ENCODE assay signal across 29 mouse cellular contexts in the genomic region with DNA sequence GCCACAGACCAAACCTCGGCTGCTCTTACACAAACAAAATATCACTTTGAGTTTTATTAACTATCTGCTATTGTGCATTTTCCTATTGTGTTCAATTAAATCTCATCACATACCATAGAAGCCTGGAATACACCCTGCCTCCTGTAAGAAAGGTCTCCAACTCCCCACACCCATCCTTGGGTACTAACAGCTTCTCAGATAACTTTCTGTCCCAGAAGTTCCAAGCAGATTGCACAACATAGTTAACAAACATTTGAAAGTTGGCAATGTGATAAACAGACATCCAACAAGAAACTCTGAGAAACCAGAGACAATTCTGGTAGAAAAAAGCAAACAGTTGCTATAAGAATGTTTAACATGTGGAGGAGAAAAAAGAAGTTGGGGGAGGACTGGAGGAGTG. TPM values are rescaled to one million over a fixed set of nuclear protein-coding genes. Genes with fewer than 3 reads are reported as not detected.
A peak's percentile ranks its signal among the peaks of the same experiment; 100 is the strongest.
DNase-seq lines count a peak whose midpoint lies in the region; ATAC-seq and TF ChIP-seq lines count a peak whose summit lies in the region.
"Had no signal": no experiment of that assay in that cellular context is flagged by ENCODE, and none has a peak within 500 bp of the region (broad histone marks: within the 10 kb centered on the region; RNA-seq: fewer than 3 reads in every experiment).

No protein-coding gene starts in this region.

- H3K4me2 ChIP-seq in liver, embryonic 13.5 days = no peak overlapping the region
- H3K4me2 ChIP-seq in liver, embryonic 12.5 days = no peak overlapping the region
- H3K4me2 ChIP-seq: embryonic facial prominence, embryonic 15.5 days; forebrain, embryonic 15.5 days; heart, embryonic 15.5 days; hindbrain, embryonic 13.5 days had no signal

- TF ChIP-seq EP300 in MEL (IDR thresholded peaks at IDR 0.05; ENCODE audit: low read depth in 1 of 2, low read length in 2 of 2) = peak in 1 of 2 experiments; percentile 73; a peak in 1 of 4 replicates

- H3K27ac ChIP-seq in liver, embryonic 13.5 days = no peak overlapping the region; the same call in 1 of the 2 replicates
- H3K27ac ChIP-seq in liver, embryonic 12.5 days = no peak overlapping the region
- no peak overlapping the region for H3K27ac ChIP-seq in MEL (ENCODE audit: control insufficient read depth, low read depth, low read length)
- H3K27ac ChIP-seq: embryonic facial prominence, embryonic 15.5 days; forebrain, embryonic 10.5 days; forebrain, embryonic 15.5 days; heart, embryonic 10.5 days; heart, embryonic 15.5 days; hindbrain, embryonic 13.5 days; hindbrain, postnatal 0 days had no signal

- 68% methylated on average over 1 of the region's 1 CpGs for WGBS in liver, embryonic 13.5 days (ENCODE audit: insufficient replicate concordance)
- 81% methylated on average over 1 of the region's 1 CpGs for WGBS in liver, embryonic 12.5 days (ENCODE audit: insufficient replicate concordance)

- DNase-seq in gastrocnemius, adult 18-20 months (ENCODE audit: low spot score) = peak; percentile 43
- DNase-seq in gastrocnemius, postnatal 4 days (ENCODE audit: low spot score in 2 of 2) = no peak
- no peak for DNase-seq in liver, embryonic 13.5 days
- no peak for DNase-seq in MEL (ENCODE audit: low read depth, low spot score)
- no peak for DNase-seq in adrenal gland, postnatal 10 days
- DNase-seq: adrenal gland, postnatal 25 days; B cell, adult 2 months; cerebellum, adult 2 months; cerebellum, postnatal 10 days; embryo, embryonic 11 days; gastrocnemius, postnatal 25 days; heart, postnatal 14 days had no signal

- H3K27me3 ChIP-seq in liver, embryonic 13.5 days = no peaks in the 10 kb centered on the region
- H3K27me3 ChIP-seq in liver, embryonic 12.5 days (replicated peaks) = no peaks in the 10 kb centered on the region
- no peaks in the 10 kb centered on the region for H3K27me3 ChIP-seq in MEL (ENCODE audit: control insufficient read depth in 1 of 2, insufficient read depth in 2 of 2, low read length in 2 of 2)
- H3K27me3 ChIP-seq: embryonic facial prominence, embryonic 15.5 days; forebrain, embryonic 15.5 days; heart, embryonic 15.5 days; hindbrain, embryonic 13.5 days had no signal

- no peak for TF ChIP-seq POLR2A in MEL (IDR thresholded peaks at IDR 0.05; ENCODE audit: control insufficient read depth in 1 of 2, insufficient read depth in 1 of 2, low read depth in 1 of 2, low read length in 2 of 2, poor library complexity in 1 of 2)

- H3K36me3 ChIP-seq in liver, embryonic 13.5 days = no peaks in the 10 kb centered on the region
- H3K36me3 ChIP-seq in liver, embryonic 12.5 days = no peaks in the 10 kb centered on the region
- H3K36me3 ChIP-seq in MEL (ENCODE audit: control insufficient read depth in 1 of 2, insufficient read depth in 2 of 2, low read length in 2 of 2) = peaks cover 0 to 24% of the 10 kb centered on the region in 2 experiments; a peak in 2 of 4 replicates
- H3K36me3 ChIP-seq: embryonic facial prominence, embryonic 15.5 days; forebrain, embryonic 10.5 days; forebrain, embryonic 15.5 days; G1E; heart, embryonic 10.5 days; heart, embryonic 15.5 days; hindbrain, embryonic 13.5 days had no signal

- ATAC-seq in liver, embryonic 13.5 days (ENCODE audit: low read depth) = peak; percentile 57; the same call in 1 of the 2 replicates
- ATAC-seq in liver, embryonic 12.5 days = no peak
- ATAC-seq in megakaryocyte-erythroid progenitor cell, adult 5-6 weeks (replicated peaks; ENCODE audit: low FRiP score, low TSS enrichment, poor library complexity, severe bottlenecking) = peak; percentile 48
- ATAC-seq: CD4-positive, CD25-positive, alpha-beta regulatory T cell, adult 4 months; forebrain, embryonic 15.5 days; hindbrain, postnatal 0 days had no signal

- H3K9me3 ChIP-seq in liver, embryonic 13.5 days (replicated peaks) = no peaks in the 10 kb centered on the region
- H3K9me3 ChIP-seq in liver, embryonic 12.5 days (replicated peaks) = no peaks in the 10 kb centered on the region
- no peaks in the 10 kb centered on the region for H3K9me3 ChIP-seq in MEL (replicated peaks; ENCODE audit: insufficient read depth, low read length)
- H3K9me3 ChIP-seq: embryonic facial prominence, embryonic 15.5 days; forebrain, embryonic 10.5 days; forebrain, embryonic 15.5 days; G1E; heart, embryonic 10.5 days; heart, embryonic 15.5 days; hindbrain, embryonic 13.5 days had no signal

- TF ChIP-seq CTCF in MEL (IDR thresholded peaks at IDR 0.05 in 2 of 3, conservative IDR thresholded peaks at IDR 0.05 in 1 of 3; ENCODE audit: control insufficient read depth in 1 of 3, insufficient read depth in 1 of 3, low read depth in 2 of 3, low read length in 3 of 3, poor library complexity in 1 of 3, severe bottlenecking in 1 of 3) = no peak

- no peaks in the 10 kb centered on the region for H3K79me2 ChIP-seq in MEL (ENCODE audit: control insufficient read depth, insufficient read depth, low read length, poor library complexity)

- H3K4me1 ChIP-seq in liver, embryonic 13.5 days (replicated peaks) = peaks cover 14% of the 10 kb centered on the region
- peaks cover 15% of the 10 kb centered on the region; the same call in 1 of the 2 replicates for H3K4me1 ChIP-seq in liver, embryonic 12.5 days
- peaks cover 17 to 20% of the 10 kb centered on the region in 2 experiments for H3K4me1 ChIP-seq in MEL (ENCODE audit: control insufficient read depth in 1 of 2, insufficient read depth in 2 of 2, low read length in 2 of 2)
- H3K4me1 ChIP-seq: embryonic facial prominence, embryonic 15.5 days; forebrain, embryonic 10.5 days; forebrain, embryonic 15.5 days; heart, embryonic 10.5 days; heart, embryonic 15.5 days; hindbrain, embryonic 13.5 days had no signal

- no peak overlapping the region for H3K9ac ChIP-seq in liver, embryonic 13.5 days
- H3K9ac ChIP-seq in liver, embryonic 12.5 days = no peak overlapping the region
- H3K9ac ChIP-seq in MEL (ENCODE audit: control insufficient read depth, low read depth, low read length, poor library complexity, severe bottlenecking) = no peak overlapping the region
- H3K9ac ChIP-seq: embryonic facial prominence, embryonic 15.5 days; forebrain, embryonic 15.5 days; heart, embryonic 15.5 days; hindbrain, embryonic 13.5 days had no signal

- H3K4me3 ChIP-seq in liver, embryonic 13.5 days (replicated peaks) = no peak overlapping the region
- no peak overlapping the region for H3K4me3 ChIP-seq in liver, embryonic 12.5 days
- H3K4me3 ChIP-seq in MEL (ENCODE audit: control insufficient read depth in 1 of 2, insufficient read depth in 1 of 2, low read depth in 2 of 2, low read length in 2 of 2) = no peak overlapping the region; a peak in 1 of 4 replicates
- H3K4me3 ChIP-seq: embryonic facial prominence, embryonic 15.5 days; erythroblast, embryonic 14.5 days; forebrain, embryonic 10.5 days; forebrain, embryonic 15.5 days; heart, embryonic 10.5 days; heart, embryonic 15.5 days; hindbrain, embryonic 13.5 days had no signal

- TF ChIP-seq RAD21 in MEL (IDR thresholded peaks at IDR 0.05; ENCODE audit: low read depth, low read length) = no peak

TF ChIP-seq in MEL, 35 proteins besides CTCF, POLR2A, EP300 and RAD21:
- TF ChIP-seq KAT2A (conservative IDR thresholded peaks at IDR 0.05; ENCODE audit: low read depth, low read length) = no peak
- peak; percentile 37; the same call in 1 of the 2 replicates for TF ChIP-seq TCF12 (IDR thresholded peaks at IDR 0.05; ENCODE audit: low read depth, low read length)
TF ChIP-seq in MEL: peak in this region for 1.

RNA-seq across cellular contexts. Expression of a gene that starts 0.7 kb away (rescaled TPM):
- under 1 TPM in 1 of 2 experiments, not detected in 1; 0.23 TPM for total RNA-seq in gastrocnemius, adult 18-20 months (2021)
- not detected for total RNA-seq in gastrocnemius, postnatal 4 days (2021)
- polyA plus RNA-seq in liver, embryonic 13.5 days (2015; fragmentation: Nextera tagmentation; extraction: Ambion mirVana) = 0.09 and 0.19 TPM in 2 replicates
- 0.06 TPM in 1 of 2 replicates, not detected in the other for polyA plus RNA-seq in liver, embryonic 12.5 days (2016; fragmentation: Nextera tagmentation; extraction: Ambion mirVana)
- total RNA-seq in MEL (2012; rRNA removed) = 0.27 TPM in 1 of 2 replicates, not detected in the other
- not detected for polyA plus RNA-seq in MEL (2012; ENCODE audit: insufficient read depth in 1 of 2, insufficient read length in 2 of 2, low read depth in 1 of 2, low replicate concordance in 2 of 2, missing spikeins in 1 of 2)
- total RNA-seq in megakaryocyte-erythroid progenitor cell, adult 5-6 weeks (2014; fragmentation: Nextera tagmentation) = 0.20 TPM in 1 of 2 replicates, not detected in the other
- total RNA-seq in megakaryocyte-erythroid progenitor cell, adult 5-6 weeks (2017) = 0.80 and 0.95 TPM in 2 replicates
- total RNA-seq in adrenal gland, postnatal 10 days (2021) = under 1 TPM; 0.15 to 0.30 TPM
- total RNA-seq: hematopoietic stem cell, adult 5-6 weeks; hindbrain, postnatal 0 days had no signal
- polyA plus RNA-seq: cerebellum, adult 2 months; embryonic facial prominence, embryonic 11.5 days; embryonic facial prominence, embryonic 15.5 days; erythroblast, embryonic 14.5 days; forebrain, embryonic 10.5 days; forebrain, embryonic 15.5 days; G1E; heart, embryonic 10.5 days; heart, embryonic 15.5 days; hindbrain, embryonic 13.5 days; hindbrain, postnatal 0 days had no signal

RNA-seq across cellular contexts. Expression of a gene that starts 12.2 kb away (rescaled TPM):
- not detected for total RNA-seq in gastrocnemius, adult 18-20 months (2021)
- total RNA-seq in gastrocnemius, postnatal 4 days (2021) = under 1 TPM; 0.15 to 0.29 TPM
- polyA plus RNA-seq in liver, embryonic 13.5 days (2015; fragmentation: Nextera tagmentation; extraction: Ambion mirVana) = 1.8 and 2.3 TPM in 2 replicates
- 1.1 and 1.2 TPM in 2 replicates for polyA plus RNA-seq in liver, embryonic 12.5 days (2016; fragmentation: Nextera tagmentation; extraction: Ambion mirVana)
- total RNA-seq in MEL (2012; rRNA removed) = not detected in 2 replicates
- not detected for polyA plus RNA-seq in MEL (2012; ENCODE audit: insufficient read depth in 1 of 2, insufficient read length in 2 of 2, low read depth in 1 of 2, low replicate concordance in 2 of 2, missing spikeins in 1 of 2)
- 0.35 TPM in 1 of 2 replicates, not detected in the other for total RNA-seq in megakaryocyte-erythroid progenitor cell, adult 5-6 weeks (2014; fragmentation: Nextera tagmentation)
- total RNA-seq in megakaryocyte-erythroid progenitor cell, adult 5-6 weeks (2017) = 3.4 TPM in 1 of 2 replicates, not detected in the other
- total RNA-seq in adrenal gland, postnatal 10 days (2021) = 1 to 10 TPM; 1.1 to 2.6 TPM
- total RNA-seq: gastrocnemius, postnatal 25 days; heart, adult 18-20 months; hindbrain, postnatal 0 days had no signal
- polyA plus RNA-seq: erythroblast, embryonic 14.5 days; forebrain, embryonic 15.5 days had no signal

RNA-seq across cellular contexts. Expression of a gene that starts 57.5 kb away (rescaled TPM):
- not detected for total RNA-seq in gastrocnemius, adult 18-20 months (2021)
- not detected for total RNA-seq in gastrocnemius, postnatal 4 days (2021)
- not detected in 2 replicates for polyA plus RNA-seq in liver, embryonic 13.5 days (2015; fragmentation: Nextera tagmentation; extraction: Ambion mirVana)
- not detected in 2 replicates for polyA plus RNA-seq in liver, embryonic 12.5 days (2016; fragmentation: Nextera tagmentation; extraction: Ambion mirVana)
- total RNA-seq in MEL (2012; rRNA removed) = not detected in 2 replicates
- not detected for polyA plus RNA-seq in MEL (2012; ENCODE audit: insufficient read depth in 1 of 2, insufficient read length in 2 of 2, low read depth in 1 of 2, low replicate concordance in 2 of 2, missing spikeins in 1 of 2)
- total RNA-seq in megakaryocyte-erythroid progenitor cell, adult 5-6 weeks (2014; fragmentation: Nextera tagmentation) = not detected in 2 replicates
- not detected in 2 replicates for total RNA-seq in megakaryocyte-erythroid progenitor cell, adult 5-6 weeks (2017)
- not detected for total RNA-seq in adrenal gland, postnatal 10 days (2021)
- total RNA-seq: adrenal gland, adult 18-20 months; adrenal gland, postnatal 25 days; common myeloid progenitor, adult 5-6 weeks; G1E; gastrocnemius, postnatal 25 days; heart, adult 18-20 months; heart, postnatal 14 days; hematopoietic stem cell, adult 5-6 weeks; hindbrain, postnatal 0 days had no signal
- polyA plus RNA-seq: CD4-positive, CD25-positive, alpha-beta regulatory T cell, adult 4 months; embryonic facial prominence, embryonic 11.5 days; embryonic facial prominence, embryonic 15.5 days; erythroblast, embryonic 14.5 days; forebrain, embryonic 10.5 days; forebrain, embryonic 15.5 days; G1E; heart, embryonic 10.5 days; heart, embryonic 15.5 days; hindbrain, embryonic 13.5 days; hindbrain, postnatal 0 days had no signal
